Mouse (Mus musculus) limb, embryonic 10.5 days (tissue): ENCODE results near the gene Tac1. TPM values are rescaled to one million over a fixed set of nuclear protein-coding genes. Genes with fewer than 3 reads are reported as not detected.

Experiments used
- polyA plus RNA-seq: library from polyadenylated mRNA; unstranded; fragments of >200 nt; fragmentation: Nextera tagmentation; extraction: Ambion mirVana; gene quantifications from 2 replicates; pipeline ENCODE4 v1.2.1, GENCODE M21; 2016

The Tac1 gene
- polyA plus RNA-seq, 1 experiment from 2014 or later, result 5.5 TPM

Other genes with a start within 250 kb of the Tac1 start
- 100.0 and 126 TPM in 2 replicates for gene Asns, start 138.4 kb downstream of the Tac1 start, polyA plus RNA-seq